Comparison of ENCODE assay signal across 9 mouse cellular contexts in genomic region chr14:118385529-118385932, GRCm38 (mm10).
A peak's percentile ranks its signal among the peaks of the same experiment; 100 is the strongest.
DNase-seq lines count a peak whose midpoint lies in the region; ATAC-seq and TF ChIP-seq lines count a peak whose summit lies in the region.
"Had no signal": no experiment of that assay in that cellular context is flagged by ENCODE, and none has a peak within 500 bp of the region (broad histone marks: within the 10 kb centered on the region; RNA-seq: fewer than 3 reads in every experiment).

No protein-coding gene starts in this region.

- no peak for TF ChIP-seq CTCF in ES-Bruce4 (IDR thresholded peaks at IDR 0.05; ENCODE audit: low read depth, low read length)

- no peak for TF ChIP-seq POLR2A in ES-Bruce4 (IDR thresholded peaks at IDR 0.05; ENCODE audit: insufficient read depth, low read length)

- no peak; the same call in 1 of the 2 replicates for ATAC-seq in forebrain, embryonic 16.5 days
- no peak for ATAC-seq in CD4-positive, CD25-positive, alpha-beta regulatory T cell, adult 4 months

- H3K27me3 ChIP-seq in ES-Bruce4 (ENCODE audit: control insufficient read depth, insufficient read depth, low read length, poor library complexity, severe bottlenecking), result no peaks in the 10 kb centered on the region
- H3K27me3 ChIP-seq in forebrain, embryonic 16.5 days (replicated peaks; ENCODE audit: control insufficient read depth, insufficient read depth, low read length), result no peaks in the 10 kb centered on the region

- peak overlapping the region; percentile 19; the same call in 1 of the 2 replicates for H3K4me2 ChIP-seq in forebrain, embryonic 16.5 days (ENCODE audit: low read length)

- peak; percentile 75 for DNase-seq in heart, adult 11 months
- DNase-seq in heart, postnatal 36 days, result no peak
- peak; percentile 27 for DNase-seq in large intestine, adult 2 months (ENCODE audit: low read depth, low spot score)
- DNase-seq in ovary, postnatal 10 days (ENCODE audit: low spot score), result no peak
- no peak for DNase-seq in thymus, postnatal 14 days
- DNase-seq: cerebellum, adult 18-20 months had no signal

- intact Hi-C loops in heart, postnatal 36 days (cut with DNase I), result no loop called here

- TF ChIP-seq EP300 in ES-Bruce4 (IDR thresholded peaks at IDR 0.05; ENCODE audit: insufficient read depth, low read depth, low read length), result 0 out of 2 replicates have a peak, but pooled peaks have one; percentile 41

- no peaks in the 10 kb centered on the region for H3K36me3 ChIP-seq in ES-Bruce4 (ENCODE audit: control insufficient read depth, insufficient read depth, low read length, poor library complexity, severe bottlenecking)
- H3K36me3 ChIP-seq in forebrain, embryonic 16.5 days (ENCODE audit: control insufficient read depth, insufficient read depth), result no peaks in the 10 kb centered on the region

- no peaks in the 10 kb centered on the region for H3K9me3 ChIP-seq in ES-Bruce4 (replicated peaks; ENCODE audit: control insufficient read depth, insufficient read depth, low read length, poor library complexity, severe bottlenecking)
- H3K9me3 ChIP-seq in forebrain, embryonic 16.5 days (ENCODE audit: control insufficient read depth, low read length), result no peaks in the 10 kb centered on the region

- H3K9ac ChIP-seq in ES-Bruce4 (ENCODE audit: low read depth, poor library complexity, severe bottlenecking), result no peak overlapping the region
- H3K9ac ChIP-seq in forebrain, embryonic 16.5 days (replicated peaks; ENCODE audit: low read depth, low read length), result no peak overlapping the region

- H3K4me1 ChIP-seq in ES-Bruce4 (ENCODE audit: control insufficient read depth, insufficient read depth, low read length), result no peaks in the 10 kb centered on the region
- 0 out of 2 replicates have a peak, but pooled peaks cover 3% of the 10 kb centered on the region for H3K4me1 ChIP-seq in forebrain, embryonic 16.5 days (replicated peaks; ENCODE audit: control insufficient read depth, insufficient read depth, low read length)

- no peak overlapping the region for H3K27ac ChIP-seq in ES-Bruce4 (ENCODE audit: insufficient read depth, low read length)
- no peak overlapping the region for H3K27ac ChIP-seq in forebrain, embryonic 16.5 days (ENCODE audit: low read length)

- no peak overlapping the region for H3K4me3 ChIP-seq in ES-Bruce4 (ENCODE audit: low read depth, low read length)
- no peak overlapping the region for H3K4me3 ChIP-seq in forebrain, embryonic 16.5 days (replicated peaks; ENCODE audit: low read length)

- WGBS in forebrain, embryonic 16.5 days, result 27% methylated on average over 7 of the region's 7 CpGs
- 3% methylated on average over 7 of the region's 7 CpGs for WGBS in large intestine, adult 2 months

Comparison
In these comparisons a context has a peak if more than half of its experiments do, and no peak if none do; other contexts are left out.
1. DNase-seq: peak in heart, adult 11 months (single experiment) and large intestine, adult 2 months (single experiment); none in heart, postnatal 36 days (0 of 2), ovary, postnatal 10 days (single experiment) and thymus, postnatal 14 days (single experiment).